Mouse (Mus musculus): ENCODE results near the gene Glipr1l2. TPM values are rescaled to one million over a fixed set of nuclear protein-coding genes. Genes with fewer than 3 reads are reported as not detected.
"Not testable (repeated sequence)": the region's sequence is repeated elsewhere in the genome, so short reads cannot be mapped to it uniquely, and the experiment has no call there.

The Glipr1l2 gene
- not detected in 2 replicates for polyA plus RNA-seq (2015; fragmentation: Nextera tagmentation; extraction: Ambion mirVana)

DNA sequence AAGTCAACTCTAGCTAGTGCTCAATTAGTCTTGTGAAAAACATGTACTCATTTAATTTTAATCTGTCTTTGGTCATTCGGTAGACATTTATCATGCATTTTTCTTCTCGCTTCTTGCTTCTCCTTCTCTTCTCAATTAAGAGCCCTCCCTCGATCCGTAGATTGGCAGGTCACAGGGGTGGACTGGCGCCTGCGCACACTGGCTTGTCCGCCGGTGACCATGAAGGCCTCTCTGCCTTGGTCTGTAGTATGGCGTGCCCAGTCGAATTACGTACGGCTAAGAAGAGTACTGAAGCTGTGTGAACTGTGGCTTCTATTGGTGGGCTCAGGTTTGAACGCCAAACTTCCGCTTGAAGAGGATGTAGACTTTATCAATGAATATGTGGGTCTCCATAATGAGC is at the start of gene Glipr1l2:
Gene Glipr1l2 (plus strand): TSS at position 198 of the 400 bp plus-strand sequence.
- WGBS, result 96% methylated on average over 14 of the region's 14 CpGs
- H3K4me2 ChIP-seq (replicated peaks), result no peak within 1 kb of the TSS
- H3K4me1 ChIP-seq, result no peaks in the 10 kb centered on the region
- no peaks in the 10 kb centered on the region for H3K27me3 ChIP-seq
- H3K4me3 ChIP-seq, result no peak within 1 kb of the TSS
- no peaks in the 10 kb centered on the region for H3K9me3 ChIP-seq
- no peak within 1 kb of the TSS for H3K9ac ChIP-seq (replicated peaks)
- no peak for ATAC-seq (replicated peaks)
- no peak within 1 kb of the TSS for H3K27ac ChIP-seq (replicated peaks)
- H3K36me3 ChIP-seq, result no peaks in the 10 kb centered on the region

GRCm38 (mm10) chr10:112043523-112043922 is 39.6 kb upstream of the Glipr1l2 start:
- H3K9ac ChIP-seq (replicated peaks); ATAC-seq (replicated peaks); H3K27me3 ChIP-seq; H3K27ac ChIP-seq (replicated peaks); H3K4me2 ChIP-seq (replicated peaks); H3K36me3 ChIP-seq; H3K9me3 ChIP-seq; H3K4me1 ChIP-seq; H3K4me3 ChIP-seq: not testable (repeated sequence)
- 84% methylated on average over 9 of the region's 9 CpGs for WGBS

DNA sequence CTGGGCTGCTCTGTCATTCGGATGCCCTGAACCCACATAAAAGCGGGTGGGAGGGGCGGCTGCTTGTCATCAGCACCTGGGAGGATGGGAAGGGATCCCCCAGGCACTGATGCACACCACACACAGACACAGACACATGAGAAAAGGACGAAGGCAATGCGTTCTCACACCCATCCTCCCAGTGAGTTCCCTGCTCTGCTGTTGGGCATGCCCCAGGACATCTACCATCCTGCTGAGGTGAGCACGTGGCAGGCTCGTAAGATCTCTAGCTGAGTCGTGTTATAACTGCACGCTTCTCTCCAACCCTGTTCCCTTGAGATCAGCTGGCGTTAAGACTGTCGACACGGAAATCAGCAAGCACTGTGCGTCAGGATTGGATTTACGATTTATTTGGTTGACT is 38.9 kb upstream of the Glipr1l2 start:
- H3K9ac ChIP-seq (replicated peaks), result not testable (repeated sequence)

GRCm38 (mm10) chr10:112051220-112051619 is 31.9 kb upstream of the Glipr1l2 start:
- H3K4me3 ChIP-seq, result no peak overlapping the region
- H3K36me3 ChIP-seq, result no peaks in the 10 kb centered on the region
- no peak overlapping the region for H3K9ac ChIP-seq (replicated peaks)
- no peaks in the 10 kb centered on the region for H3K4me1 ChIP-seq
- H3K9me3 ChIP-seq, result no peaks in the 10 kb centered on the region
- no peak for ATAC-seq (replicated peaks)
- no peak overlapping the region for H3K27ac ChIP-seq (replicated peaks)
- no peaks in the 10 kb centered on the region for H3K27me3 ChIP-seq
- H3K4me2 ChIP-seq (replicated peaks), result no peak overlapping the region

More for the DNA sequence above, 38.9 kb upstream of the Glipr1l2 start:
- ATAC-seq (replicated peaks); H3K4me3 ChIP-seq; H3K27ac ChIP-seq (replicated peaks); H3K27me3 ChIP-seq; H3K36me3 ChIP-seq; H3K4me2 ChIP-seq (replicated peaks); H3K9me3 ChIP-seq; H3K4me1 ChIP-seq: not testable (repeated sequence)
- 63% methylated on average over 14 of the region's 14 CpGs for WGBS

GRCm38 (mm10) chr10:112051956-112052355 is 31.2 kb upstream of the Glipr1l2 start:
- not testable (repeated sequence) for H3K9me3 ChIP-seq; H3K4me1 ChIP-seq; H3K36me3 ChIP-seq; H3K4me2 ChIP-seq (replicated peaks); H3K27me3 ChIP-seq; H3K27ac ChIP-seq (replicated peaks); H3K9ac ChIP-seq (replicated peaks); H3K4me3 ChIP-seq; ATAC-seq (replicated peaks)
- 75% methylated on average over 2 of the region's 2 CpGs for WGBS

DNA sequence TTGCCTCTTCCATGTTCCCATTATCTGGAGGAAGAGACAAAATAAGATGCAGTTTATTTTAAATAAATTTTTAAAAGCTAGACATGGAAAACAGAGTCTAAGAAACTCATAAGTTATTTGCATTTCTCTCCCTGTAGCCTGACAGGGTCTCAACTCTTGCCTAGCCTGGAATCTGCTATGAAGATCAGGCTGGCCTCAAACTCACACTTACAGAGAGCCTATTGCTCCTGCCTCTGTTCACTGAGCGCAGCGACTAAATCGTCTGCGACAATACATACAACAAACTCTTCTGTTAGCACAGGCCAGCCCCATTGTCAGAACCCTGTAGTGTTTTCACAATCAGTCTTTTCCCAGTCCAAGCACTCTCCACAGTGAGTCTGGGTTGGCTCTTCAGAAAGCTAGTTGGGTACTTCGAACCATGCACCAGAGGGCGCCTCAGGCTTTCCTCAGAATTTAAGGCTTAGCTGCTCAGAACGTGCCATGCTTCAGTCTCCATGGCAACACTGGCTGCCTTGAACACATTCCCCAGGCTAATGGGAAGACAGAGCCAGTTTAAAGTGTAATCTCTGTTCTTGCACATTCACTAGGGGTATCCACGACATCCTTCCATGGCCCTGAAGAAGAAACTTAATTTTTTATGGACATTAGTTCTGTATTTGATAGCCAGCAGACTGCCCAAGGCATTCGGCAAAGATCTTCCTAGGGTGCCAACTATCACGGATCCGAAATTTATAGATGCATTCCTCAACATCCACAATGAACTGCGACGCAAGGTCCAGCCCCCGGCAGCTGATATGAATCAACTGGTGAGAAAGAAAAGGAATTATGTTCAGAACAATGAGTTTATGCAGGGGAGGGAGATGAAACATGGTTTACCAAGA is 23.2 kb upstream of the Glipr1l2 start, which contains the start of gene Glipr1l1:
Gene Glipr1l1 (plus strand): TSS at position 488 of the 881 bp plus-strand sequence.
- Histone ChIP-seq H3K27ac (replicated peaks) (no peak within 1 kb of the TSS), H3K4me3 (no peak within 1 kb of the TSS), H3K27me3 (no peaks in the 10 kb centered on the region), H3K4me1 (no peaks in the 10 kb centered on the region), H3K9me3 (no peaks in the 10 kb centered on the region), H3K9ac (replicated peaks) (no peak within 1 kb of the TSS), H3K36me3 (no peaks in the 10 kb centered on the region), H3K4me2 (replicated peaks) (no peak within 1 kb of the TSS)
- 42% methylated on average over 14 of the region's 14 CpGs for WGBS
- peak; percentile 100 for ATAC-seq (replicated peaks)

GRCm38 (mm10) chr10:112060583-112060934 is 22.6 kb upstream of the Glipr1l2 start:
- not testable (repeated sequence) for H3K36me3 ChIP-seq; H3K9me3 ChIP-seq; H3K4me1 ChIP-seq; H3K9ac ChIP-seq (replicated peaks); H3K27me3 ChIP-seq; ATAC-seq (replicated peaks); H3K27ac ChIP-seq (replicated peaks); H3K4me2 ChIP-seq (replicated peaks); H3K4me3 ChIP-seq
- WGBS, result 87% methylated on average over 6 of the region's 6 CpGs

GRCm38 (mm10) chr10:112080044-112080443 is 3.1 kb upstream of the Glipr1l2 start:
- H3K9ac ChIP-seq (replicated peaks), result no peak overlapping the region
- H3K27me3 ChIP-seq, result no peaks in the 10 kb centered on the region
- no peak for ATAC-seq (replicated peaks)
- no peak overlapping the region for H3K4me2 ChIP-seq (replicated peaks)
- no peaks in the 10 kb centered on the region for H3K4me1 ChIP-seq
- no peaks in the 10 kb centered on the region for H3K36me3 ChIP-seq
- no peak overlapping the region for H3K27ac ChIP-seq (replicated peaks)
- no peaks in the 10 kb centered on the region for H3K9me3 ChIP-seq
- no peak overlapping the region for H3K4me3 ChIP-seq
- WGBS, result 53% methylated on average over 2 of the region's 2 CpGs

- H3K27ac ChIP-seq (replicated peaks); ATAC-seq (replicated peaks); H3K4me3 ChIP-seq; H3K9ac ChIP-seq (replicated peaks); H3K4me1 ChIP-seq; H3K36me3 ChIP-seq; H3K9me3 ChIP-seq; H3K4me2 ChIP-seq (replicated peaks); H3K27me3 ChIP-seq: not testable (repeated sequence)
- WGBS, result 1% methylated on average over 5 of the region's 5 CpGs
Measured at GRCm38 (mm10) chr10:112105785-112106184, 22.6 kb downstream of the Glipr1l2 start.

DNA sequence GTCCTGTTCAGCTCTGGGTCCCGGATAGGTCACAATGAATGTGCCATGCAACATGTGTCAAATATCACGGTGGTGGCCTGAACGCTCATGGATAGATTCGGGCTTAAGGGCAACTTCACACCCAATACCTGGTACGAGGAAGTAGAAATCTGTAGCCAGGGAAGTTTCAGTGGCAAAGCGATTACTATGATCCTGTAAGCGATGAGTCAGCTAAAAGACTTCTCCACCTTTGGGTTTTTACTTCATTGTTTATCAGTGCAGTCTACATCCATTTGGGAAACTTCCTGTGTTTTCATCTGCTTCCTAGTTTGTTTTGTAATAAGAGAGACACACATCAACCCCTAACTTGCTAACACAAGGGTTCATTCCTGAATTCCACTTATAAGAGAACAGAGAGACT is 27.2 kb downstream of the Glipr1l2 start:
- no peaks in the 10 kb centered on the region for H3K4me1 ChIP-seq
- no peak for ATAC-seq (replicated peaks)
- H3K9me3 ChIP-seq, result no peaks in the 10 kb centered on the region
- H3K27me3 ChIP-seq, result no peaks in the 10 kb centered on the region
- no peak overlapping the region for H3K9ac ChIP-seq (replicated peaks)
- no peak overlapping the region for H3K27ac ChIP-seq (replicated peaks)
- no peak overlapping the region for H3K4me2 ChIP-seq (replicated peaks)
- no peaks in the 10 kb centered on the region for H3K36me3 ChIP-seq
- H3K4me3 ChIP-seq, result no peak overlapping the region
- 95% methylated on average over 7 of the region's 7 CpGs for WGBS

DNA sequence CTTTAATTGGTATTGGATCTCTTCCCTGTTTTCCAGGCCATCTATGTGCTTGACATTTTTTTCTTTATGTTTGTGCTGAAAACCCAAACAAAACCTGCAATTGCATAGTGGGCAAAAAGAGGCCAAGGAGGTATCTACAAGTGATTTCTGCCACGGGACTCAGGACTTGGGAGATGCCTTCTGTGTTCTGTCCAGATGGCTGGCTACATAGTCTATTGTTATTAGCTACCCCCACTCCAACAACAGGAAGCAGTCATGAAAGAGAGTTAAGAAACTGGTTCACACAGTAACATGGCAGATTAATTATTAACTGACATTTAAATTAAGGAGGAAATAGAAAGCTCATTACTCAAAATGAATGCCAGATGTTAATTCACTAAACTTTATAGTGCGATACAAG is 41.9 kb downstream of the Glipr1l2 start:
- H3K27me3 ChIP-seq; H3K27ac ChIP-seq (replicated peaks); H3K36me3 ChIP-seq; ATAC-seq (replicated peaks); H3K9me3 ChIP-seq; H3K4me2 ChIP-seq (replicated peaks); H3K4me1 ChIP-seq; H3K4me3 ChIP-seq; H3K9ac ChIP-seq (replicated peaks): not testable (repeated sequence)
- 26% methylated on average over 2 of the region's 2 CpGs for WGBS

DNA sequence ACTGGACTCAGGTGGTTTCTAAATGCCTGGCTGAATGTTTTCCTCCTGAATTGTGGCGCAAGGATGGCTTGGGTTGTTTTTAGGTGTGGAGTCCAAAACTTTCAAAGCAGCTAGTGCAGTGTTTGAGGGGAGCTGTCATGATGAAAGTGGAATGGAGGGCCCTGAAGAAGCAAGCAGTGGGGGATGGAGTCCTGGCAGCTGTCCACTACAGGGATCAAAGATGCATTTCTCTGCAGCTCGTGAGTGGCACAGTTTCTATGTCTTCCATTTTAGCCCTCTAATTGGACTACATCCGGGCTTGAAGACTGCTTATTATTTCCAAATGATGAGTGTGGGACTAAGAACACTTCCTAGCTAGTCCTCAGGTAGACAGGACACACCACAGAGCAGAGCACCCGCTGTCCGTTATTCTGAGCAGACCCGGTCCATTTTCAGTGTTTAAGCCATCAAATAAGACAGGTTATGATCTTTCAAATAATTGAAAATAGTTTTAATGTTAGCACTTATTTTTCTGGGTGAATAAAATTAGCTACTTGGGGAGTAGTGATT is 44.6 kb downstream of the Glipr1l2 start:
- not testable (repeated sequence) for H3K4me3 ChIP-seq; H3K9ac ChIP-seq (replicated peaks); H3K9me3 ChIP-seq; H3K36me3 ChIP-seq; H3K27me3 ChIP-seq; H3K4me2 ChIP-seq (replicated peaks); H3K4me1 ChIP-seq; H3K27ac ChIP-seq (replicated peaks)
- 50% methylated on average over 6 of the region's 6 CpGs for WGBS
- ATAC-seq (replicated peaks), result 0 out of 2 replicates have a peak, but pooled peaks have one; percentile 38

GRCm38 (mm10) chr10:112132194-112132593 is 49.0 kb downstream of the Glipr1l2 start:
- Histone ChIP-seq H3K9ac (replicated peaks) (no peak overlapping the region), H3K4me3 (no peak overlapping the region), H3K4me1 (no peaks in the 10 kb centered on the region), H3K36me3 (no peaks in the 10 kb centered on the region), H3K27me3 (no peaks in the 10 kb centered on the region), H3K27ac (replicated peaks) (no peak overlapping the region), H3K4me2 (replicated peaks) (no peak overlapping the region), H3K9me3 (no peaks in the 10 kb centered on the region)
- no peak for ATAC-seq (replicated peaks)
- whole genome bisulfite sequencing, result 94% methylated on average over 3 of the region's 3 CpGs

Measured in forebrain, embryonic 15.5 days (tissue).